Mouse (Mus musculus): ENCODE measurements around the gene C1qtnf4. TPM values are rescaled to one million over a fixed set of nuclear protein-coding genes. Genes with fewer than 3 reads are reported as not detected.

The C1qtnf4 gene
- polyA plus RNA-seq, 1 experiment from 2014 or later: 13.5 TPM

GRCm38 (mm10) chr2:90861486-90861885, 24.2 kb upstream of the C1qtnf4 start:
- peaks cover 38% of the 10 kb centered on the region for H3K36me3 ChIP-seq
- H3K4me3 ChIP-seq (replicated peaks): no peak overlapping the region
- H3K9ac ChIP-seq: no peak overlapping the region
- no peaks in the 10 kb centered on the region for H3K4me1 ChIP-seq
- no peaks in the 10 kb centered on the region for H3K27me3 ChIP-seq (replicated peaks)
- 93% methylated on average over 2 of the region's 2 CpGs for WGBS
- H3K4me2 ChIP-seq: no peak overlapping the region
- H3K27ac ChIP-seq: no peak overlapping the region
- ATAC-seq (ENCODE audit: insufficient read depth, low FRiP score, low read depth): no peak
- no peaks in the 10 kb centered on the region for H3K9me3 ChIP-seq

GRCm38 (mm10) chr2:90864184-90864583, 21.5 kb upstream of the C1qtnf4 start:
- Histone ChIP-seq H3K4me3 (replicated peaks) (no peak overlapping the region), H3K27me3 (replicated peaks) (no peaks in the 10 kb centered on the region), H3K9me3 (no peaks in the 10 kb centered on the region), H3K36me3 (peaks cover 32% of the 10 kb centered on the region), H3K27ac (no peak overlapping the region), H3K4me2 (no peak overlapping the region), H3K9ac (no peak overlapping the region), H3K4me1 (no peaks in the 10 kb centered on the region)
- ATAC-seq (ENCODE audit: insufficient read depth, low FRiP score, low read depth): no peak

- Histone ChIP-seq H3K9ac (no peak overlapping the region), H3K27me3 (replicated peaks) (no peaks in the 10 kb centered on the region)
- WGBS: 18% methylated on average over 3 of the region's 3 CpGs
These were observed 19.1 kb upstream of the C1qtnf4 start for GRCm38 (mm10) chr2:90866524-90866923.

GRCm38 (mm10) chr2:90870136-90870601, 15.5 kb upstream of the C1qtnf4 start:
- Histone ChIP-seq H3K4me3 (replicated peaks) (no peak overlapping the region), H3K4me1 (peaks cover 4% of the 10 kb centered on the region; the same call in 1 of the 2 replicates), H3K9me3 (no peaks in the 10 kb centered on the region), H3K4me2 (peak overlapping the region; percentile 24; the same call in 1 of the 2 replicates), H3K9ac (no peak overlapping the region), H3K27ac (peak overlapping the region; percentile 12; the same call in 1 of the 2 replicates), H3K27me3 (replicated peaks) (no peaks in the 10 kb centered on the region), H3K36me3 (peaks cover 5% of the 10 kb centered on the region; the same call in 1 of the 2 replicates)
- 16% methylated on average over 4 of the region's 4 CpGs for WGBS
- peak; percentile 81 for ATAC-seq (ENCODE audit: insufficient read depth, low FRiP score, low read depth)

More at GRCm38 (mm10) chr2:90866524-90866923, 19.1 kb upstream of the C1qtnf4 start:
- H3K4me3 ChIP-seq (replicated peaks): no peak overlapping the region
- peaks cover 4% of the 10 kb centered on the region; the same call in 1 of the 2 replicates for H3K4me1 ChIP-seq
- no peaks in the 10 kb centered on the region for H3K9me3 ChIP-seq
- peak; percentile 80; the same call in 1 of the 2 replicates for ATAC-seq (ENCODE audit: insufficient read depth, low FRiP score, low read depth)
- H3K36me3 ChIP-seq: peaks cover 21% of the 10 kb centered on the region
- no peak overlapping the region for H3K4me2 ChIP-seq
- no peak overlapping the region for H3K27ac ChIP-seq

- no peaks in the 10 kb centered on the region for H3K27me3 ChIP-seq (replicated peaks)
- no peaks in the 10 kb centered on the region for H3K36me3 ChIP-seq
- ATAC-seq (ENCODE audit: insufficient read depth, low FRiP score, low read depth): no peak
- no peak overlapping the region for H3K4me3 ChIP-seq (replicated peaks)
- WGBS: 65% methylated on average over 8 of the region's 8 CpGs
- no peak overlapping the region for H3K4me2 ChIP-seq
- H3K9ac ChIP-seq: no peak overlapping the region
- H3K9me3 ChIP-seq: no peaks in the 10 kb centered on the region
- peaks cover 4% of the 10 kb centered on the region; the same call in 1 of the 2 replicates for H3K4me1 ChIP-seq
- no peak overlapping the region for H3K27ac ChIP-seq
These were observed 14.3 kb upstream of the C1qtnf4 start for GRCm38 (mm10) chr2:90871180-90871961.

- WGBS: 79% methylated on average over 1 of the region's 1 CpGs
- Histone ChIP-seq H3K9ac (no peak overlapping the region), H3K27ac (no peak overlapping the region), H3K4me1 (peaks cover 4% of the 10 kb centered on the region; the same call in 1 of the 2 replicates), H3K9me3 (no peaks in the 10 kb centered on the region), H3K4me3 (replicated peaks) (no peak overlapping the region), H3K36me3 (no peaks in the 10 kb centered on the region), H3K27me3 (replicated peaks) (no peaks in the 10 kb centered on the region), H3K4me2 (no peak overlapping the region)
- no peak for ATAC-seq (ENCODE audit: insufficient read depth, low FRiP score, low read depth)
These were observed 11.6 kb upstream of the C1qtnf4 start for GRCm38 (mm10) chr2:90874025-90874424.

GRCm38 (mm10) chr2:90875239-90875638, 10.4 kb upstream of the C1qtnf4 start:
- no peak overlapping the region for H3K4me3 ChIP-seq (replicated peaks)
- no peaks in the 10 kb centered on the region for H3K4me1 ChIP-seq
- H3K27me3 ChIP-seq (replicated peaks): no peaks in the 10 kb centered on the region
- ATAC-seq (ENCODE audit: insufficient read depth, low FRiP score, low read depth): no peak
- no peaks in the 10 kb centered on the region for H3K9me3 ChIP-seq
- no peaks in the 10 kb centered on the region for H3K36me3 ChIP-seq
- WGBS: 68% methylated on average over 2 of the region's 2 CpGs
- no peak overlapping the region for H3K4me2 ChIP-seq
- H3K27ac ChIP-seq: no peak overlapping the region
- no peak overlapping the region for H3K9ac ChIP-seq

- WGBS: 68% methylated on average over 4 of the region's 5 CpGs
- Histone ChIP-seq H3K9me3 (no peaks in the 10 kb centered on the region), H3K4me2 (no peak overlapping the region), H3K27ac (no peak overlapping the region), H3K4me1 (no peaks in the 10 kb centered on the region), H3K4me3 (replicated peaks) (no peak overlapping the region), H3K36me3 (no peaks in the 10 kb centered on the region), H3K27me3 (replicated peaks) (no peaks in the 10 kb centered on the region), H3K9ac (no peak overlapping the region)
- no peak for ATAC-seq (ENCODE audit: insufficient read depth, low FRiP score, low read depth)
These were observed 7.9 kb upstream of the C1qtnf4 start for GRCm38 (mm10) chr2:90877584-90878259.

GRCm38 (mm10) chr2:90879419-90879818, 6.2 kb upstream of the C1qtnf4 start:
- Histone ChIP-seq H3K9me3 (no peaks in the 10 kb centered on the region), H3K27ac (no peak overlapping the region), H3K4me2 (no peak overlapping the region), H3K27me3 (replicated peaks) (no peaks in the 10 kb centered on the region), H3K4me3 (replicated peaks) (no peak overlapping the region), H3K4me1 (no peaks in the 10 kb centered on the region), H3K36me3 (no peaks in the 10 kb centered on the region), H3K9ac (no peak overlapping the region)
- ATAC-seq (ENCODE audit: insufficient read depth, low FRiP score, low read depth): no peak

- Histone ChIP-seq H3K4me1 (peaks cover under 1% of the 10 kb centered on the region; the same call in 1 of the 2 replicates), H3K27me3 (replicated peaks) (peaks cover 7% of the 10 kb centered on the region; the same call in 1 of the 2 replicates), H3K27ac (no peak overlapping the region), H3K9me3 (no peaks in the 10 kb centered on the region), H3K36me3 (no peaks in the 10 kb centered on the region), H3K9ac (no peak overlapping the region), H3K4me3 (replicated peaks) (no peak overlapping the region), H3K4me2 (no peak overlapping the region)
- WGBS: 37% methylated on average over 6 of the region's 6 CpGs
- ATAC-seq (ENCODE audit: insufficient read depth, low FRiP score, low read depth): no peak
These were observed 5.4 kb upstream of the C1qtnf4 start for GRCm38 (mm10) chr2:90880144-90880785.

GRCm38 (mm10) chr2:90881824-90882223, 3.8 kb upstream of the C1qtnf4 start:
- peaks cover 22% of the 10 kb centered on the region for H3K27me3 ChIP-seq (replicated peaks)
- H3K27ac ChIP-seq: no peak overlapping the region
- peaks cover 6% of the 10 kb centered on the region; the same call in 1 of the 2 replicates for H3K4me1 ChIP-seq
- H3K9me3 ChIP-seq: no peaks in the 10 kb centered on the region
- H3K4me2 ChIP-seq: no peak overlapping the region
- H3K36me3 ChIP-seq: no peaks in the 10 kb centered on the region
- no peak overlapping the region for H3K4me3 ChIP-seq (replicated peaks)
- WGBS: 90% methylated on average over 2 of the region's 2 CpGs
- ATAC-seq (ENCODE audit: insufficient read depth, low FRiP score, low read depth): no peak
- H3K9ac ChIP-seq: no peak overlapping the region
